Mouse (Mus musculus) WW6 (cell line): ENCODE measurements around the gene Hist2h2ab.

Experiments used
- DNase-seq: peaks from one replicate; pipeline ENCODE4 v3.0.0-alpha.2; 2013; ENCODE audit warnings: low read depth, low spot score

Gene Hist2h2ab

DNA sequence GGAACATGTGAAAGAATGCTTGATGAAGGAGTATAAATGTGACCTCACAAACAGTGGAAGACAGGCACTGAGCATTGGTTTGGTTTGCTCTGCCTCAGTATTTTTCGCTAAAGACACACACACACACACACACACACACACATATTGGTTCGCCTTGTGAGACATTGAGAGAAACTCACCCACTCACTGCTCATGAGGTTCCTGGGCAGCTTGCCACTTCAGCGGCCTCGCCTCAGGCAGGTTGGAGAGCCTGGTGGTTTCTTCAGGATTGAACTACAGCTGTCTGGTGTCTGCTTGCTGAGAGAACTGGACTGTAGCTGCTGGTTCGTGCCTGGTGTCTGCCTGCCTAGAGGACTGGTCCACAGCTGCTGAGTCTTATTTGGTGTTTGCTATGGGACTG is 40.6 kb downstream of the Hist2h2ab start:
- no peak for DNase-seq

DNA sequence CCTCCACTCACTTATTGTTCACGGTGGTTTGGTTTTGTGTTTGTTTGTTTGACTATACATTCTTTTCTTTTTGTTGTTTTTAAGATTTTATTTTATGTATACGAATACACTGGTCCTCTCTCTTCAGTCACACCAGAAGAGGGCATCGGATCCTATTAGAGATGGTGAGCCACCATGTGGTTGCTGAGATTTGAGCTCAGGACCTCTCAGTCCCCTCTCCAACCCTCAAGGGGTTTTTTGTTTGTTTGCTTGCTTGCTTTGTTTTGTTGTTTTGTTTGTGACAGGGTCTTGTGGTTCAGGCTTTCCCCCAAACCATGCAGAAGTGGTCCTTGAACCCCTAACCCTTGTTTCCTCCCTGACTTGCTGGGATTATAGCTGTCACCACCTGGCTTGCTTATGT is 42.0 kb downstream of the Hist2h2ab start:
- DNase-seq, result no peak

DNA sequence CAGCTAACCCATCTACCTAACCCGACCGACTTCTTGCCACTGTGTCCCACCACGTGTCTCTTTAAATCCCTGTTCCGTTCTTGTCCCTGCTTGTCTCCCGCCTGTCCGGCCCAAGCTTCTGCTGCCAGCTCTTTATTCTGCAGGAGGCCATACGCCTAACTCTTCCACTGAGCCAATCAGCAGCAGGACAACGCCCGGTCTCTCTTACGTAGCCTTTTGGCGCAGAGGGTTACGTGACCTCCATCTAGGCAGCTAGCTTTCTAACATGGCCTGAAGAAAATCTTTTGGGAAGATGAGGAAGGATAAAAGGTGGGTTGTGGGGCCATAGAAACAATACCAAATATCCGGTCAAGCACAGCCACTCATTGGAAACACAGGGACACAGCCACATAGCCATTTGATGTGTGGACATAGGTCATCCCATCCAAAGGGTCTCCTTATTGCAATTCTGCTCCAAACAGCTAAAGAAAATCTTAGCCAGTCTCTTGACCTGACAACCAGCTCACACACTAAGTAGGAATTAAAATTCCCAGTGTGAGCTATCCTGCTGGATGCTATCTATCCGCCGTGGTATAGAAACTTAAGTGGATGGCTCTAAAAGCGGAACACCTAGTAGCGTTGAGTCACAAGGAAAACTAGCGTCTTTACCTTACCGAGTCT is 42.7 kb downstream of the Hist2h2ab start:
- DNase-seq, result peak; percentile 61

DNA sequence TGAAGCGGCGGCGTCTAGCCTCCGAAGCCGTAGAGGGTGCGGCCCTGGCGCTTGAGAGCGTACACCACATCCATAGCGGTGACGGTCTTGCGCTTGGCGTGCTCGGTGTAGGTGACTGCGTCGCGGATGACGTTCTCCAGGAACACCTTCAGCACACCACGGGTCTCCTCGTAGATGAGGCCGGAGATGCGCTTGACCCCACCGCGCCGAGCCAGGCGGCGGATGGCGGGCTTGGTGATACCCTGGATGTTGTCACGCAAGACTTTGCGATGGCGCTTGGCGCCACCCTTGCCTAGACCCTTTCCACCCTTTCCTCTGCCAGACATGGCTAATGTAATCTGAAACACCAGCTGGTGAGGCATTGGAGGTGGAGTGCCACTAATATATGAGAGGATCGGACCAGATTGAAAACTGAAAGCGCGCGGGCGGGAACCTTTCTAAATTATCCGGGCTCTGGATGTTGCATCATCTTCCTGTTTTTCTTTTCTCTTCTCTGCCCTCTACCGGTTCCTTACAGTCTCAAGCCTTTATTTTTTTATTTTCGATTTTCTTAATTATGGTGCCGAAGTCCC is 43.4 kb downstream of the Hist2h2ab start, which contains the start of gene Hist2h4:
Gene Hist2h4 (minus strand): TSS at position 333 of the 572 bp plus-strand sequence.
- DNase-seq, result peak; percentile 79

DNA sequence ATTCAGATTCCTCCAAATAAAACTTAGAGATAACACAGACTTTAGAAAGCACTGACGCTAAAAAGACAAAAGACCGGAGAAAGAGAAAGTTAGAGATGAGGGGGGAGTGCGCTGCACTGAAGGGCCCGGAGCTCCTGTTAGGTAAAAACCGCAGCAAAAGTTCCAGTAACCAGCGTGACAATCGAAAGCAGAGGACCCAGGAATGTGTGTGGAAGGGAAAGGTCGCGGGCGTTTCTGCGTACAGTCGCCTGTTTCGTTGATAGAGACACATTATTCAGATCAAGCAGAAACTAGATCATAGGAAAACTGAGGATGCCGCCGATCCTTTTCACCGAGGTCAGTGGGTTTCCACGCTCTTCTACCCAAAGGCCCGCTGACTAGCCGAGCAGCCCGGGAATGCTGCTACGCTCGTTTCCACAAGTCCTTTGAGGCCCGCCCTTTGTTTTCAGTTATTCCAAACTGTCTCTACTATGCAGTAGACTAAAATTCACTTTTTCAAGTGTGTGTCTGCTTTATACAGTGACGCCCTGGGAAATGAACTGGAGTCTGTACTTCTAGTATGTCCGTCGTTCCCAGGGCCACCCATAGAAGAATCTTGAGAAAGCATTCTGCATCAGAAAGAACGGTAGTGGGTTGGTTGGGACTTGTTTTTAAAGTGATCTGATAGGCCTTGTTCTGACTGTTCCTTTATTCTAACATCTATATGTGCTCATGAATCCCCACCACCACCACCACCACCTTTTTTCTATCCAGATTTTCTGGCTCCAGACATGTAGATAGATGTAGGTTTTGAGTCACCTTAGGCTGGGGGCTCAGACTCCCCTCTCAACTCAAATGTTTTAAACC is 44.1 kb downstream of the Hist2h2ab start:
- DNase-seq, result no peak

DNA sequence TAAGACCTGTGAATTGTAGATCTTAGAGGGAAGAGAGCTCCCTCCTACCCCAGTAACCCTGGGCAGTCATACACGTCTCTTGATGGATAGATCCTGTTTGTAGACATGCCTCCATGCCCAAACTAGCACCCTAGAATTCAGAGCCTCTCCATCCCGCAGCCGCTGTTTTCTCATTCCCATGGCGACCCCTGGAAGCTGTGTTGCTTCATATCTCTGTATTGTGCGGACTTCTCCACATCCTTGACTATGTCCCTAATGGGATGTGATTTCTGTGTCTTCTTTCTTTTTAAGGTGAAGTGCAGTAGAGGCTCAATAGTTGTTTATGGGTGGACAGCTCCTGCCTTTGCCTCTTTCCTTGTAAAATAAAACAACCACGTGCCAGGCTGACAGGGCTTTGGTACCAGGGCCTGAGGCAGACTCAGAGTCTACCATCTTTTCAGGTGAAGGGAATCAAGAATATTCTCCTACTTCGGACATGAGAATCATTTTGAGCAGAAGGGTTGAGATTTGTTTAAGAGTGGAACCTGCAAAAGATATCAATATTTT is 44.8 kb downstream of the Hist2h2ab start:
- no peak for DNase-seq

DNA sequence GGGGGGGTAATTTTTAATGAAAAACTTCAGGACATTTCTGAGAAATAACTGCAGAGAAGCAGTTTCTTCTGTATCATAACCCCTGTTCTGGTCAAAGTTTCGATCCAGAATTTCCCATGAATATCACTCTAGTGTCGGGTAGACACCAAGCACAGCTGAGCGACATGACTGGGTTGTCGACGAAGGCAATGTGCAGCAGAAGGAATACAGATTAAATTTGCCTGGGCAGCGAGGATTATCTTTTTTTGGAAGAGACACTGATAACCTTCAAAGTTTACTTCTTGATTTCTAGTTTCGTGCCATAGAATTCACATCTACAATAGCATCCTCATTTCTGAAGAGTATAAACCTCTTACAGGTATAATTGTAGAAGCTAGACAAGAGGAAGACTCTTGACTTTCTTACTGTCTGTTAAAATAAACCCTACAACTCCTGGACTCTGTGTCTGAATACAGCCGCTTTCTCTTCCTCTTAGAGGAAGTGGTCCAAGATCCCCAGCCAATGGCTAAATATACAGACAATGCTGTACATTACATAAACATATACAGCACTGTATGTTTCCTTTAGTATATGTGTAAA is 46.6 kb downstream of the Hist2h2ab start:
- no peak for DNase-seq

DNA sequence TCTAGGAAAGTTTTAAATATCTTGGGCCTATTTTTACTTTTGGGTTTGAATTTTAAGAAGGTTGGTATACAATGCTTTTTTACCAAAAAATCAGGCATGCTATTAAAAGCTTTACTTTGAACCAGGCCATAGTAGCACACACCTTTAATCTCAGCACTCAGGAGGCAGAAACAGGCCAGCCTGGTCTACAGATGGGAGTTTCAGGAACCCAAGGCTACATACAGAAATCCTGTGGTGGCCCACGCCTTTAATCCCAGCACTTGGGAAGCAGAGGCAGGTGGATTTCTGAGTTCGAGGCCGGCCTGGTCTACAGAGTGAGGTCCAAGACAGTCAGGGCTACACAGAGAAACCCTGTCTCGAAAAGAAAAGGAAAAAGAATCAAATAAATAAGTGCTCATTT is 47.9 kb downstream of the Hist2h2ab start:
- DNase-seq, result no peak

DNA sequence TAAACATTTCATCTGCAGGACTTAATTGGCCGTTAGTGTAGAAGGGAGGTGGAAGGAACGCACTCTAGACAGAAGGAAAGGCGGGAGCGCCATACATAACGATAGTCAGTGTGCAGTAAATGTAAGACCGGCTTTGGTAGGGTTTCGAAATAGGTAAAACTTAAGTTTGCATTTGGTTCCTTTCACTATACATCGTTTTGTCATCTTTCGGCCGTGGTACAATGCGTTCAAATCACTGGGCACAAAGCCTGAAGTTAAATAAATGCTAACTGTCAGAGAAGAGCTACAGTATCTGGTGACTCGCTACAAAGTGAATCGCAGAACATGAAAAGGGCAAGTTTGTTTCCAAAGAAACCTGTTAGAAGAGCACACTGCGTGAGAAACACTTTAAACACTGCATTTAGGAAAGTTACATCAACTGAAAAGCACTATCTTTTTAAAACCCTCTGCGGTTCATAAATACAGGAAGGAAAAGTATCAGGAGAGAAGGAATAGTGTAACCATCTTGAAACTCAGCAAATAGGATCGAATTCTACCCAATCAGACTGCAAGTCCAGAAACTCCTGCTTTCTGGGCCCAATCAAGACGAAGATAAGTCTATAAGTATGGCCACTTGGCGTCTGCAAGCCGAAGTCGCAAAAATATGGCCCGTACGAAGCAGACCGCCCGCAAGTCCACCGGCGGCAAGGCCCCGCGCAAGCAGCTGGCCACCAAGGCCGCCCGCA is 48.5 kb downstream of the Hist2h2ab start, which contains the start of gene Hist2h3b:
Gene Hist2h3b (plus strand): TSS at position 604 of the 725 bp plus-strand sequence.
- peak; percentile 62 for DNase-seq

DNA sequence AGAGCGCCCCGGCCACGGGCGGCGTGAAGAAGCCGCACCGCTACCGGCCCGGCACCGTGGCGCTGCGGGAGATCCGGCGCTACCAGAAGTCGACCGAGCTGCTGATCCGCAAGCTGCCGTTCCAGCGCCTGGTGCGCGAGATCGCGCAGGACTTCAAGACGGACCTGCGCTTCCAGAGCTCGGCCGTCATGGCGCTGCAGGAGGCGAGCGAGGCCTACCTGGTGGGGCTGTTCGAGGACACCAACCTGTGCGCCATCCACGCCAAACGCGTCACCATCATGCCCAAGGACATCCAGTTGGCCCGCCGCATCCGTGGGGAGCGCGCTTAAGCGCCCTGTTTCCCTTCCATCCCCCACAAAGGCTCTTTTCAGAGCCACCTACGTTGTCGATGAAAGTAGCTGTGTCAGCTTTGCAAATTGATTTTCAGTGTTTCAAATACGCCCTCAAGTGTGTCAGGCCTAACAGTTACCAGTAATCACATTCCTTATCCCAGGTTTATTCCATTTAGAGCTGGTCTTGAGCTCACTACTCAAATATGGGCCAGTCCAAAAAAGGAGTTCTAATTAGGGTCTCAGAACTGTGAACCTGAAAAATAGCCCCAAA is 49.2 kb downstream of the Hist2h2ab start:
- peak; percentile 36 for DNase-seq
